ENCODE assay signal across 1 mouse cellular context in genomic region chr12:103376774-103377173, GRCm38 (mm10).
TF ChIP-seq lines count a peak whose summit lies in the region.

No protein-coding gene starts in this region.

TF ChIP-seq in myocyte, 11 proteins besides CTCF, POLR2A, EP300 and RAD21:
- TF ChIP-seq POLR2AphosphoS2 (IDR thresholded peaks at IDR 0.05; ENCODE audit: insufficient read length, low read depth) (no peak), REST (IDR thresholded peaks at IDR 0.05; ENCODE audit: insufficient read depth, insufficient read length) (no peak), E2F4 (IDR thresholded peaks at IDR 0.05; ENCODE audit: insufficient read depth) (no peak), MYOG (IDR thresholded peaks at IDR 0.05; ENCODE audit: control insufficient read depth in 1 of 3, insufficient read depth in 1 of 3, insufficient read length in 2 of 3, low read depth in 2 of 3) (peak in 1 of 3 experiments; percentile 28), USF1 (IDR thresholded peaks at IDR 0.05; ENCODE audit: low read depth) (no peak)
